Mouse (Mus musculus) hindbrain, postnatal 0 days (tissue): ENCODE data around the gene Kcnn1. TPM values are rescaled to one million over a fixed set of nuclear protein-coding genes. Genes with fewer than 3 reads are reported as not detected.

Experiments
- ATAC-seq: fragments of 200-750 bp; cut with Nextera tagmentation; 2 replicates; pipeline ENCODE4 v1.8.0; 2017; ENCODE audit warnings: mild to moderate bottlenecking, moderate TSS enrichment, moderate library complexity
- DNase-seq: peaks from one replicate; pipeline ENCODE4 v3.0.0-alpha.2; 2015; ENCODE audit warnings: low spot score
- H3K27ac ChIP-seq: fragments of 300-500 bp; sonication (generic); 2 replicates; pipeline ENCODE4 v1.5.1; 2014; ENCODE audit warnings: mild to moderate bottlenecking
- H3K27me3 ChIP-seq: fragments of 300-500 bp; sonication (generic); 2 replicates; pipeline ENCODE4 v1.6.1; 2014; ENCODE audit warnings: low read length, mixed read lengths; ENCODE audit not compliant: insufficient read depth
- H3K36me3 ChIP-seq: fragments of 300-500 bp; sonication (generic); 2 replicates; pipeline ENCODE4 v1.6.1; 2014; ENCODE audit warnings: low read length, mixed read lengths; ENCODE audit not compliant: insufficient read depth
- H3K4me1 ChIP-seq: fragments of 300-500 bp; sonication (generic); 2 replicates; pipeline ENCODE4 v1.6.1; 2014; ENCODE audit warnings: antibody characterized with exemption, low read length, mixed read lengths; ENCODE audit not compliant: insufficient read depth
- H3K4me2 ChIP-seq: fragments of 300-500 bp; sonication (generic); 2 replicates; pipeline ENCODE4 v1.6.1; 2014; ENCODE audit warnings: low read depth, mild to moderate bottlenecking, low read length, moderate library complexity, mixed read lengths
- H3K4me3 ChIP-seq: fragments of 300-500 bp; sonication (generic); 2 replicates; pipeline ENCODE4 v1.5.1; 2014; ENCODE audit warnings: low read length
- H3K9ac ChIP-seq: fragments of 300-500 bp; sonication (generic); replicated peaks from 2 replicates; pipeline ENCODE4 v1.6.1; 2014; ENCODE audit warnings: mild to moderate bottlenecking, low read length, moderate library complexity, mixed read lengths
- H3K9me3 ChIP-seq: fragments of 300-500 bp; sonication (generic); 2 replicates; pipeline ENCODE4 v1.6.1; 2016; ENCODE audit warnings: low read length, mixed read lengths
- CTCF ChIP-seq: IDR thresholded peaks from 2 replicates; pipeline ENCODE4 v1.5.1; 2016; ENCODE audit warnings: antibody characterized with exemption, control low read depth, low read depth
- WGBS: fragments of 180-500 bp; shearing (Covaris S2); extraction: QIAGEN DNeasy Blood & Tissue Kit; methylation state at CpG from one replicate; pipeline ENCODE4 v1.1.7; 2014; 5-methylcytosine and 5-hydroxymethylcytosine counted together
- polyA plus RNA-seq: library from polyadenylated mRNA; unstranded; fragments of >200 nt; fragmentation: Nextera tagmentation; extraction: Ambion mirVana; gene quantifications from 2 replicates; pipeline ENCODE4 v1.2.1, GENCODE M21; 2015
- total RNA-seq: library from RNA; depleted of rRNA; stranded (reverse); fragments of >200 nt; gene quantifications from 2 replicates; pipeline ENCODE4 v1.2.3, GENCODE M21; 2014

Kcnn1 gene
- total and polyA plus RNA-seq, 2 experiments from 2014 or later, result 10.8 to 29.8 TPM

DNA sequence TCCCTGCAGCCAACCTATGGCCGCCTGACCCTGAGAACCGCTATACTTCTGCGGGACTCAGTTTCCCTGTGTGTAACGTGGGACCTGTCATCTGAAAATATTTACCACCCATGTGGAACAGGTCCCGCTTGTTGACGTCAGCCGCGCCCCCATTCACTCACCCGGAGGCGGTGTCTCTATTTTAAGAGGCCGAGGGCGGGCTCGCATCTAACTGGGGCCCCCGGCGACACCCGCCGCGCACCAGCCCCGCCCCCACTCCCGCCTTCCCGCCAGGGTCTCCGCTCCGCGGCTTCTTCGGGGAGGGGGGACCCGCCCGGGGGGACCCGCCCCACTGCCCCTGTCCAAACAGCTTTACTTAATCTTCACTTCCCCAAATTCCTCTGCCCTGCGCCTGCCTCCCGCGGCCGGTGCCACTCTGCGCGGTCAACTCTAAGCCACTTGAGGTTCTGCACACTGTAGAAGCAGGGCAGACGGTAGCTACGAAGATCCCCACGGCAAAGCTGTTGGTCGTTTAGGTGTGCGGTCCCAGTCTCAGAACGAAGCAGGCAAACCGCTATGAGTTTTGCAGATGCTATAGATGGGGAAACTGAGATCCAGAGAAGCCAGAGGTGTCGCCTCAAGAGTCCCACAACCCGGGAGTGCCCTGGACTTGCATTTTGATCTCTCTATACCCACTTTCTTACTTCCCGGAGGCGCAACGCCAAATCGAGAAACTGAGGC, 59.1 kb downstream of the Kcnn1 start:
- Histone ChIP-seq H3K9ac (peak overlapping the region; percentile 17; the same call in 1 of the 2 replicates), H3K36me3 (no peaks in the 10 kb centered on the region), H3K4me2 (peak overlapping the region; percentile 71), H3K4me3 (peak overlapping the region; percentile 45), H3K9me3 (no peaks in the 10 kb centered on the region), H3K4me1 (peaks cover 12% of the 10 kb centered on the region), H3K27me3 (peaks cover 20% of the 10 kb centered on the region), H3K27ac (no peak overlapping the region)
- ATAC-seq, result no peak; the same call in 1 of the 2 replicates
- WGBS, result 2% methylated on average over 45 of the region's 47 CpGs
- no peak for DNase-seq
- TF ChIP-seq CTCF, result no peak

DNA sequence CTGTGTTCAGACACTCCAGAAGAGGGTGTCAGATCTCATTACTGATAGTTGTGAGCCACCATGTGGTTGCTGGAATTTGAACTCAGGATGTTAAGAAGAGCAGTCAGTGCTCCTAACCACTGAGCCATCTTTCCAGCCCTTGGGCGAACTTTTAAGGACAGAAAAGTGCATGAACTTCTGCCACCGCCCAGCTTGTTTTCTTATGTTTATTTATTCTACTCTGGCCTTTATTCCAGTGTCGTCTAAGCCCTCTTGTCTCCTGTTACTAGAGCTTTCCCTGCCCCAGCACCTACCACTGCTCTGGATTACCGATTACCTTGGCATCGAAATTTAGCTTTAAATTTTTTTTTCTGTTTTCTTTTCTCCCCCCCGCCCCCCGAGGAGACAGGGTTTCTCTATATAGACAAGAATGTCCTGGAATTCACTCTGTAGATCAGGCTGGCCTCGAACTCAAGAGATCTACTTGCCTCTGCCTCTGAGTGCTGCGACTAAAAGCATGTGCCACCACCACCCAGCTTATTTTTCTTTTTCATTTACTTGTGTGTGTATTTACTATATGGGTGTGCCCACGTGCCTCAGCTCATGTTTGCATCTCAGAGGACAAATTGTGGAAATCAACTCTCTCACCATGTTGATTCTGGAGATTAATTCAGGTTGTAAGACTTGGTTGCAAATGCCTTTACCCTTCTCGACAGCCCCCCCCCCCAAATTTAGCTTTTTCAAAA, 60.1 kb downstream of the Kcnn1 start:
- Histone ChIP-seq H3K27me3 (peaks cover 20% of the 10 kb centered on the region), H3K27ac (no peak overlapping the region), H3K9me3 (no peaks in the 10 kb centered on the region), H3K36me3 (no peaks in the 10 kb centered on the region), H3K4me1 (peaks cover 18% of the 10 kb centered on the region), H3K9ac (no peak overlapping the region), H3K4me2 (no peak overlapping the region), H3K4me3 (no peak overlapping the region)
- no peak for ATAC-seq
- 79% methylated on average over 11 of the region's 11 CpGs for WGBS
- no peak for DNase-seq
- no peak for TF ChIP-seq CTCF

DNA sequence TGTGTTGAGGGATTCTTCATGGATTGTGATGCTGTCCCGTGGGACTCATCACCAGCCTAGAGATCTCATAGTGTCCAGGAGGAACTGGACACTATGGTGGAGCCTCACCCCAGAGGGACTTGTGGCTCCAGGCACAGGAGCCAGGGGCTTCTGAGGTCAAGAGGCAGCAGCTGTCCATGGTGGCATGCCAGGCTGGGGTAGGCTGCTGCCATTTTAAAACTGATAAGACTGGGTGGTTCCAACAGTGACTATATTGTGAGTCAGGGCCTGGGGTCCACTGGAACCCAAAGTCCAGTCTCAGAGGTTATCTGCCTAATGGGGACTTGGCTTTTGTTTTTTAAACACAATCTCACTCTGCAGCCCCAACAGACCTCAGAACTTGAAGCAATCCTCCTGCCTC, 61.2 kb downstream of the Kcnn1 start:
- H3K9me3 ChIP-seq, result no peaks in the 10 kb centered on the region
- peaks cover 22% of the 10 kb centered on the region for H3K4me1 ChIP-seq
- H3K4me3 ChIP-seq, result no peak overlapping the region
- DNase-seq (no peak), ATAC-seq (no peak)
- 79% methylated on average over 1 of the region's 1 CpGs for WGBS
- no peaks in the 10 kb centered on the region for H3K36me3 ChIP-seq
- no peak overlapping the region for H3K4me2 ChIP-seq
- TF ChIP-seq CTCF, result no peak
- H3K27me3 ChIP-seq, result peaks cover 20% of the 10 kb centered on the region
- H3K27ac ChIP-seq, result no peak overlapping the region
- H3K9ac ChIP-seq, result no peak overlapping the region

DNA sequence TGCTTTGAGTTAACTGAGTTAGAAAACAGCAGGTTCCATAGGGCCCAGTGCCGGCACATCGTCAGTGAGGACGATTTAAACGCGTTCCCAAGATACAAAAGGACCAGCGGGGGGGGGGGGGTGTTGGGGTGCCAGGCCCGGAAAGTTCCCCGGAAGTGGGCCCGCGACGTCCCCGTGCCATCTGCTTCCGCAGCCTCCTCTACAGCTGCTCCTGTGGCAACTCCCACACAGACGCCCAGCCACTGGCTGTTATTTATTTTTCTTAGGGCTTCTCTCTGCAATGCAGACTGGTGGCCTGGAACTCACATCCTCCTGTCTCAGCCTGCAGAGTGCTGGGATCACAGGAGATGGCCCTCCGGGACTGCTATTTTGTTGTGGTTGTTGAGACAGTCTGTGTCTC, 61.9 kb downstream of the Kcnn1 start:
- Histone ChIP-seq H3K36me3 (no peaks in the 10 kb centered on the region), H3K27ac (no peak overlapping the region), H3K4me1 (peaks cover 22% of the 10 kb centered on the region), H3K4me2 (no peak overlapping the region), H3K9ac (no peak overlapping the region), H3K9me3 (no peaks in the 10 kb centered on the region), H3K4me3 (no peak overlapping the region), H3K27me3 (peaks cover 20% of the 10 kb centered on the region)
- whole genome bisulfite sequencing, result 28% methylated on average over 15 of the region's 15 CpGs
- DNase-seq (no peak), ATAC-seq (no peak)
- TF ChIP-seq CTCF, result no peak

DNA sequence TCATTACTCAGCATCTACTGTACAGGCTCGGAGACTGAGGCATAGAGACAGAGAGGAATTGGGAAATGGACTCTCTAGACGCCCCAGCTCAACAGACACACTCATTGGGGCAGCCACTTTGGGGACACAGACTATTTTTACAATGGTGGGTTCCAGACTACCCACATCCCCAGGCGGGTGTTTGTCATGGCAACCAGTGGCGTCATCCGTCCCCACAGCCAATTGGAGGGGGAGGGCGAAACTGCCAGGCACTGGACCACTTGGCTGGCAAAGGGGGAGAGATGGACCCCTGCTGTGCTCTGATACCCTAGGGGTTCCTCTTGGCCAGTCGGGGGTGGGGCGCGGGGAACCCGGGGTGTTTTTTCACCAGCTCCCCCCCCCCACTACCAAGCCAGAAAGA, 62.4 kb downstream of the Kcnn1 start:
- H3K9me3 ChIP-seq, result no peaks in the 10 kb centered on the region
- TF ChIP-seq CTCF, result no peak
- H3K27ac ChIP-seq, result no peak overlapping the region
- H3K27me3 ChIP-seq, result peaks cover 20% of the 10 kb centered on the region
- ATAC-seq (no peak), DNase-seq (no peak)
- H3K36me3 ChIP-seq, result no peaks in the 10 kb centered on the region
- peaks cover 22% of the 10 kb centered on the region for H3K4me1 ChIP-seq
- 48% methylated on average over 10 of the region's 10 CpGs for WGBS
- no peak overlapping the region for H3K4me3 ChIP-seq
- H3K4me2 ChIP-seq, result no peak overlapping the region
- H3K9ac ChIP-seq, result no peak overlapping the region

DNA sequence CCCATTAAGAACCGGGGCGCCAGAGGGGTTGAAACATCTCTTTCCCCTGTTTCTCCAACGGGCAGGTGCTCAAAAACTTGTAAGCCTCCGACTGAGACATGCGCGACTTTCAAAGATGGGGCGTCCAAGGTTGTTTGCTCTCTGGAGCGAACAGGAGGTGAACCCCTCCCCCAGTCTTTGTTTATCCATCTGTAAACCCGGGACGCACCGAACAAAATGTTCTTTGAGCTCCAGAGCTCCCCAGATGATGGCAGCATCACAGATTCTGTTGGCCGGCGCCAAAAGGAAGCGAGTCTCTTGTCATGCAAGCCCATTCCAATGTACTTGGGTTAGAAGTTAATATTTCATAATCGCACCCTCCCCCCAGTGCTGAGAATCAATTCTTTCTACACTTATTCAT, 64.8 kb downstream of the Kcnn1 start:
- ATAC-seq, result no peak
- Histone ChIP-seq H3K9ac (no peak overlapping the region), H3K36me3 (no peaks in the 10 kb centered on the region), H3K27ac (peak overlapping the region; percentile 48; the same call in 1 of the 2 replicates), H3K4me2 (peak overlapping the region; percentile 96), H3K9me3 (no peaks in the 10 kb centered on the region), H3K27me3 (0 out of 2 replicates have a peak, but pooled peaks cover 7% of the 10 kb centered on the region), H3K4me3 (peak overlapping the region; percentile 59), H3K4me1 (peaks cover 10% of the 10 kb centered on the region)
- no peak for TF ChIP-seq CTCF
- WGBS, result 7% methylated on average over 15 of the region's 15 CpGs
- peak; percentile 57 for DNase-seq
